Mouse (Mus musculus) brain, embryonic 18.5 days (tissue): Measurements from ENCODE around the gene Ccdc60.

Source experiments
- DNase-seq: peaks from one replicate; pipeline ENCODE4 v3.0.0-alpha.2; 2012; ENCODE audit warnings: low read depth, low spot score

Gene Ccdc60

DNA sequence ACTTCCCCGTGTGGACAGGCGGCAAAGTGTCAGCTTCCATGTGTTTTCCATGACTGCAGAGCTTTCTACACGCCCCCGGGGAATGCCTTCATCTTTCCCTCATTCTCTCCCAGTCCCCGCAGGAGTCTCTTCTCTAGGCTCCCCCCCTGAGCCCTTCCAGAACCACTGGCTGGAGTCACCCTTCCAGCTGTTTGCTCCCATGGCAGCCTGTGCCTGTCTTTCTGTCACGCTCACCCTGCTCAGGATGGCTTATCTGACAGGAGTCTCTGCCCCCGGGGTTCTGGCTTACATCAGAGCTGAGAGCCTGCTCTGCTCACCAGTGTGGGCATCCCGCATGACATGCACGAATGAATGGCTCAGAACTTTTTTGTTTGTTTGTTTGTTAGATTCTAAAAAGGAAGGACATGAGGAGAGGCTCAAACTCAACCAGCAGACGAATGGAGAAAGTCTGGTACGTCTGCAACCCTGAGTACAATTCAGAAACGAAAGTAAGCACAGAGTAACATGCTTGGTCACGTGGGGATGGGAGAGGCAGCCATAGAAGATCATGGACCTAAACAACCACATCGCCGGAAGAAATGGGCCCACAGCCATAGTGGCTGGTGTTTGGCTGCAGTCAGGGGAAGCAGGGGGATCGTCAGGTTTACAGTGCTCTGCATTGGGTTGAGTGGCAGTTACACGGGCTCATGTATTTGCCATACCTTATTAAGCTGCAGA lies 17.1 kb downstream of the Ccdc60 start:
- no peak for DNase-seq

DNA sequence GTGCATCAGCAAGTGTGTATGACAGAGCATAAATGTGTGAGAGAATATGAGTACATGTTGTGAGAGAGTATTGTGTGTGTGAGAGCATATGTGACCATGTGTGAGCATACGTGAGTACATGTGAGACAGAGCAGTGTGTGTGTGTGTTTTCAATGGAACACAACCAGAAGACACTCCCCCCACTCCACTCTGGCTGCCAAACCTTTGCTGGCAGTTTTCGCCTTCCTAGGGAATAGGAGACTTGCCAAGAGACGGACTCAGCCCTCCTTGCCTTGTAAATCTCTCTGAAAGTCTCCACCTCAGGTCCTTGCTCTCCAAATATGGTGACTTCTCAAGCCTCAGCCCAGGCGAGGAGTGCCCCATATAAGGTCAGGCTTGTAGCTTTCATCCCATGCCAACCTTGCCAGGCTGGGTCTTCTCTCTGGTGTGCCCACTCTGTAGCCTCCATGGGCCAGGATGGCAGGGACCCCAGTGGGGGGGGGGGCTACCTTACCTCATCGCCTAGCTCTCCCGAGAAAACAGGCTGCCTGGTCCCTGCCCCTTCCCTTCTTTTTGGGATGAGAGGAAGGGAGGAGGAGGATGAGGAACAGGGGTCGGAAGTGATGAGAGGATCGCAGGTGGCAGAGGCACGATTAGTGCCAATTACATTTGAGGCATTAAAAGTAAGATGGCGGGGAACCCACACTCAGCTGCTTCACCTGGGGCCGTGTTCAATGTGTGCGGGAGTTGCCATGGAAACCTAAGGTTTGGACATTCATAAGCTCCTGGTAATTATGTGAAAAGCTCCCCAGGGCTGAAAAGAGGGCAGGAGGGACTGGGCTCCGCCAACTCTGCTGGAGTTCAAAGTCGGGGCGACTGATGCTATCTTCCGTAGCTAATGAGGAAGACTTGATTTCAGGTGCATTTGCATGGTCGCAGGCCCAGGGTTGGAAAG lies 19.3 kb downstream of the Ccdc60 start:
- no peak for DNase-seq

DNA sequence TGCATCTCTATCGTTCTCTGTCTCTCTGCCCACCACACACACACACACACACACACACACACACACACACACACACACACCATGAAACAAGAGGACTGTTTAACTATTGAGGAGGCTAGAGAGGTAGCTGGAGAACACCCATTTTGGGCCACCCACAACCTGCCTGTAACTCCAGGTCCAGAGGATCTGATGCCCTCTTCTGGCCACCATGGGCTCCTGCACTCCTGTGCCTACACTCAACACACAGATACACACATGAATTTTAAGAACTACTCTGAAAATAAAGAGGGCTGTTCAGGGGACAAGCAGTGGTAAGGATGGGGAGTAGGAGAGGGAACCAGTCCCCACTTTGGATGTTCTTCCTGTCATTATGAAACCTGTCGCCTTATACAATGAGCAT lies 26.1 kb downstream of the Ccdc60 start:
- no peak for DNase-seq

DNA sequence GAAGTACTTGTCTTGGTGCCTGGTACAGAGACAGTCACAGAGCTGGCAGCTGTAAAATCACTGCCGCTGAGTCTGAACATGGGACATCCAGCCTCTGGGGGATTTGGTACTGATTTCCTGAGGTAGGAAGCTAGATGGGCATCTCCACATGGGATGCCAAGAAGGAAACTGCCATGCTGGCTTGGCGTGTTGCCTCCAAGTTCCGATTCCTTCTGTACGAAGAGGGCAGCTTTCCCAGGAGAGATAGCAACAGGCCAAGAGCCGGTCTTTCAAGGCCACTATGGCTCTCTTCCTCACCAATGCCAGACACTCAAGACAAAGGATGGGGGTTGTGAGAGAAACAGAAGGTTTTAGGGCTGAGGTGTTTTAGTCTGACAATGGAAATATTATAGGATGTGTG lies 26.8 kb downstream of the Ccdc60 start:
- DNase-seq: no peak

DNA sequence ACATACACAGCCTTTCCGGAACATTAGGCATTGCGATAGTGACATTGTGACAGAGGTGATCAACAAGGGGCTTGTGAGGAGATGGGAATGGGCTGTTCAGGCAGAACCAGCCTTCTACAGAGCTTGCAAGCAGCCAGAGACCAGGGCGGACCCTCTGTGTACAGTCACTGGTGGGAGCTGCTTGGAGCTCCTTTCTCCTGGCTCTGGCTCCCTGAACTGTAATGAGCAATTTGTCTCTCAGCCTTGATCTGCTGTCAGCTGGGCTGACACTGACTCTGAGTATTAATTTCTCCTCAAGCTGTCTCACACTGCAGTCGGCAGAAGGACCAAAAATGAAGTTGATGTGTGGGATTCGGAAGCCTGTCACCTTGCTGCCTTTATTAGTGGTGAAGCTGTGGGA lies 28.4 kb downstream of the Ccdc60 start:
- DNase-seq: no peak

DNA sequence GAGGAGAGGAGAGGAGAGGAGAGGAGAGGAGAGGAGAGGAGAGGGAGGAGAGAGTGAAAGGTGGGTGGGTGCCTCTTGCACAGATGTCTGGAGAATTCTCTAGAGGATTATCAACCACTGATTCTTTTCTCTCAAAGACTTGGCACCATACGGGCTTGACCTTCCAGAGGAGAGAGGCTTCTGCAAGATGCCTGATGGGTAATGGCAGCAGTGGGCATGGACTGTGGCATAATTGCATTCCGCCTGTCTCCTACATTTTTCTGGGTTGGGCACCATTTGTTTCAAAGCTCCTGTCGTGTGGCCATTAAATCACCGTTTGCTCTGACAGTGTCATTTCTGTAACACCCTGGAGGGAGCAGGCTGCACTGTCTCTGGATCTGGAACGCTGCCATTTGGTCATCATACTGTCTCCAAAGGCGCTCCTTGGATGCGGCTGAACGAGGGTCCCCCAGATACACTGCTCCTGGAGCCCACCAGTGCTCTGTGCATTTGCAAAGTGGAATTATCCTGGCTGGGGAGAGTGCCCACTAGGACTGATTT lies 30.4 kb downstream of the Ccdc60 start:
- DNase-seq: no peak

DNA sequence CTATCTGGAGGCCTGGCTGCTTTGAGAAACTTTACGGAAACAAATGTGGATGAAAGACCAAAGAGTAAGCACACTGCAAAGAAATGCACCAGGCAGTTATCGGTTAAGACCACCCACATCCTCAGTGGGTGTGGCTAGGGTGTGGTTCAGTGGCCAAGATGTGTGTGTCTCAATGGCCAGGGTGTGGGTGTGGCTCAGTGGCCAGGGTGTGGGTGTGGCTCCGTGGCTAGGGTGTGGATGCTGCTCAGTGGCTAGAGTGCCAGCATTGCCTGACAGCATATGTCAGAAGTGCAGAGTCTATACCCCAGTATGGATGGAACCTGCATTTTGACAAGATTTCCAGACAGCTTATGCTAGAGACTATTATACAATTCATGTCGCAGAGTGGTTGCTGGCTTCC lies 34.9 kb downstream of the Ccdc60 start:
- no peak for DNase-seq

DNA sequence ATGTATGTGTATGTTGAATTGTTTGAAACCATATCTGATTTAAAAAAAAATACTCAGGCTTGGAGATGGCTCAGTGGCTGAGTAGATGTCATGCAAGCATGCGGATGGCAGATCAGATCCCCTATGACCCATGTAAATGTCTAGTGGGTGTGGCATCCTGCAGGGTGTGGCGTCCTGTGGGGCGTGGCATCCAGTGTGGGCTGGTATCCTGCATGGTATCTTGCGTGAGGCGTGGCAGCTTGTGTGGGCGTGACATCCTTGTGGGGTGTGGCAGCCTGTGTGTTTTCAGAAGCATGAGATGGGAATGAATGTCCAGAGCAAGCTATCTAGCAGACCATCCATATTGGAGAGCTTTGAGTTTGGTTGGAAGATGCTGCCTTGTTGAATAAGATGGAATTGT lies 36.6 kb downstream of the Ccdc60 start:
- no peak for DNase-seq

DNA sequence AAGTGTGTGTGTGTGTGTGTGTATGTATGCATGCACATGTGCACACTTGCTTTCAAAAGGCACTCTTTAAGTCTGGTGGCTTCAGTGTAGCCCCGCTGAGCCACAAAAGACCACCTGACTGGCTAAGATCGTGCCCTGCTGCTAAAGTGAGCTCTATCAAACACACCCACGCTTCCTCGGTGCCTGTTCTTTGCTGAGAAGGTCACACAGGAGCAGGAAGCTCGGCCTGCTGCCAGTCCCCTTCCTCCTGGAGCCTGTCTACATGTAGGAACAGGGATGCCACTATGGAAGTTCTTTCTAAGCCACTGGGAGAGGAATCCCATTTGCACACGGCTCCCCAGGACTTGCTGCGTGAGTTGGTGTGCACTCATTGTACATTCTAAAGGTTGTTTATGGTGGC lies 42.1 kb downstream of the Ccdc60 start:
- DNase-seq: no peak

DNA sequence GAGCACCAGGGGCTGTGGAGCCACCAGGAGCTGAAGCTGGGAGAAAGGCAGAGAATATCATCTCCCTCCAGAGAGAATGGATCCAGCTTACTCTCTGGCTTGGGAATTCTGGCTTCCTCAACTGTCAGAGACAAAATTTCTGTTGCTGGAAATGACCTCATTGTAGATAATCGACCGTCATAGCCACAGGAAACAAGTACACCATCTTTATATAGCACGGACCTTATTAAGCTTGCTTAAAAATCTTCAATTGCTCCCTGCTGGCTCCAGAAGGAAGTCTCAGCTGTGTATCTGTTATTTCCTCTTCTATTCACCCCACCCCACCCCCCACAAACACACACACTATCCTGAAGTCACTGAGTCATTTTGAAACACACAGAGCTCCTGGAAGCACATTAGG lies 44.3 kb downstream of the Ccdc60 start:
- no peak for DNase-seq

DNA sequence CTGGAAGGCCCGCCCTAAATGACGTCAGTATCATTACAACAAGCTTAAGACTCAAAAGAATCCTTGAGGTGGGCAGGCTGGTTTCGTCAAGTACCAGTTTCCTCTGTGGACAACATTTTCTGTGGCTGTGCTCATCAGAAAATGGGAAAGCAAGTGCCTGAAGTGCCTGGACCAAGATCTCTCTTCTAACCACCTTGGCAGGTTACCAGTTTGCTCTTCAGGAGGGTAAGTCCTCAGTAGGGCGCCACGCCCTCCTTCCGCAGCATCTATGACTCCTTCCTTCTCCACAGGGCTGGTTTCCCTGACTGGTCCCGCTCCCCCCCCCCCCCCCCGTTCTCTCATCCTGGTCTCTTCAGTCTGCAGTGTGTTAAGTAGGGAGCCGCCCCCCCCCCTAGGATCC lies 45.2 kb downstream of the Ccdc60 start:
- DNase-seq: no peak

DNA sequence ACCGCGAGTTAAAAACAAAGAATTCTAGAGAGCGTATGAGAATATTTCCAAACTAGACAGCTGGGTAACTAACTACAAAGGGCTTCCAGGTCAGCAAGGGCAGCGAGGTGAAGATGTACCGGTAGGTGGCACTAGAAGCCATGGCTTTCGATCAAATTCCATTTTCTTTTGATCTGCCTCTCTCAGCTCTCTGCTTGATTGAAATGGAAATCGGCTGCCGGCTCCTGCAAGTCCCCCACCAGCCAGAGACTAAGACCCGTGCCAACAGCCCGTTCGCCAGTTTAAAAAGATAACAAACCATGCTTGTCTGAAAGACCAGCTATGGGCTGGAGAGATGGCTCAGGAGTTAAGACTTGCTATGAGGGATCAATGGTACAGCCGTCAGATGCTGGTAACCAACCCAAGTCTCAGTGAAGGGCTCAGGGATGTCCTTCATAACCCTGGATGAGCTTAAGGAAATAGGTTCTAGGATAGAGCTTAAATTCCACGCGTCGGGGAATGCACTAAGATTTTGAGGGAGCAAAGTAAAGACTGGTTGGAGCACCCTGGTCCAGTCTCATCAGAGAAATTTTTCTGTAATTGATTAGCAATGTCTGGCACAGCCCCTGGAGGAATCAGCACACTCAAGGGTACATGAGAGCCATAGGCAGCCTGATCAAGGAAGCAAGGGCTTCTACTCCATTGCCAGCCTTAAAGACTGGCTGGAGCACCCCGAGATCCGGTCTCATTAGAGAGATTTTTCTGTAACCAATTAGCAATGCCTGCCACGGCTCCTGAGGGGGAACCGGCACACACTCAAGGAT lies 56.7 kb downstream of the Ccdc60 start:
- peak; percentile 69 for DNase-seq

DNA sequence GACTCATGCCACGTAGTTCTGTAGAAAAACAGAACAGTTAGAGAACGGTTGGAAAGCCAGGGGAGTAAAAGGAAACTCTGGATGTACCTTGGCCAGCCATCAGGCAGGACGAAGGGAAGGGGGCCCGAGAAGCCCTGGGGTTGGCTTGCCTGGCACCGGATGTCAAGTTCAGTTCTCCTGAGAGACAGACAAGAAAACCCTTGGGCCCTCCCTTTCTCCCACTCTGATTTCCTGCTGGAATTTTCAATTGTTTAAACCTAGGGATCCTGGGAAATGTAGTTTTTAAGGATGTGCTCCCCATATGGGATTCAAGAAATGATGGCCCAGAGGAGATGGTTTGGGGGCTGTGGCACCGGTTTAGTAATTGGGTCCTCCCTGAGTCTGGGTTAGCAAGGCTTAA lies 60.4 kb downstream of the Ccdc60 start:
- no peak for DNase-seq

DNA sequence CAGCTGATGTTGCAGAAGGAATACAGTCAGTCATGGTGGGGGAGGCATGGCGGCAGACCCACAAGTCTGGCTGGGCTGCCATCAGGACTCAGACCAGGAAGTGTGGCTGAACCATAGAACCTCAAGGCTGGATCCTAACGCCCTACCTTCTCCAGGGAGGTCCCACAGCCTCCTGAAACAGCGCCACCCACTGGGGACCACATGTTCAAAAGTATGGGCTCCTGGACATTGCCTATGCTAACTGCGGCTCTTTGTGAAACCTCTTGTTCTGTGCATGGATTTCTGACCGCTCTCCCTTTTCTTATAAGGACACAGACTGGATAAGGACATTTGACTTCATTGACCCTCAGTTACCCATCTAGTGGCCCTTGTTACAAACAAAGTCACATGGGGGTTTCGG lies 64.8 kb downstream of the Ccdc60 start:
- DNase-seq: no peak

DNA sequence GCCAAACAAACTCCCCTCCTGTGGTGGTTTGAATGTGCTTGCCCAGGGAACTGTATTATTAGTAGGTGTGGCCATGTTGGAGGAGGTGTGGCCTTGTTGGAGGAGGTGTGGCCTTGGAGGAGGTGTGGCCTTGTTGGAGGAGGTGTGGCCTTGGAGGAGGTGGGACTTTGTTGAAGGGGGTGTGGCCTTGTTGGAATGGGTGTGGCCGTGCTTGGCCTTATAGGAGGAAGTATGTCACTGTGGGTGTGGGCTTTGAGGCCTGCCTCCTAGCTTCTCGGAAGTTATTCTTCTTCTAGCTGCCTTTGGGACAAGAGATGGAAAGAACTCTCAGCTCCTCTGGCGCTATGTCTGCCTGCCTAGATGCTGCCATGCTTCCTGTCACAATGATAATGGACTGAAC lies 66.9 kb downstream of the Ccdc60 start:
- no peak for DNase-seq

DNA sequence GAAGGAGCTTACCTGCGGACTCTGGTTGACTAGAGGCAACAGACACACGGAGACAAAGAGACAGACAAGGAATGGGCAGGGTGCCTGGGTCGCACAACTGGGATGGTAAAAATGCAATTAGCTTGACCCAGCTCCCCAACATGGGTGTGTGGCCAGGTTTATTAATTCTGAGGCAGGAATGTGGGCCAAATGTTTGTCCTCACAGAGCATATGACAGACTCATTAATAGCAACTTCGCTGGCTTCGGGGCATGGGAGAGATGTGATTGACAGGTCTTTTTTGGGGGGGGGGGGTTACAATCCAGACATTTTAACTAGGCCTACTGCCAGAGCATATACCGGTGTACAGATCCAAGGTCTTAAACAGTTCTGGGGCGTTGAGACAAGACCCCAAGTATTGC lies 69.5 kb downstream of the Ccdc60 start:
- DNase-seq: no peak

DNA sequence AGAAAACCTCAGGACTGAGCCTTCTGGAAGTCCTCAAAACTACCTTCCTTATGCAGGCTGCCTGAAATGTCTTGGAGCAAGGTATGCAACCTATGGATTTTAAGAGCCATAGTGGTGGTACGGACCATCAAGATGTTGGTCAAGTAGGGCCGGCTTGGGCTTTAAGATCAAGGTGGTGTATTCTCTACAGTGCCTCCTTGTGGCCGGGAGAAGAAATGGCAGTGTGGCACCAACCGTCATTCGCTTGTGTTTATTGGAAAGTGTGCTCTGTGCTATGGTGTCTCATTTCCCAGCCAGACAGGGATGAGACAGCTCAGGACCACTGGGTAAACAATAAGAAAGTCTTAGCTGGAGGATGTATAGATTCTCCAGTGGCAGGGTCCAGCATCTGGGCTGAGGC lies 76.1 kb downstream of the Ccdc60 start:
- no peak for DNase-seq

DNA sequence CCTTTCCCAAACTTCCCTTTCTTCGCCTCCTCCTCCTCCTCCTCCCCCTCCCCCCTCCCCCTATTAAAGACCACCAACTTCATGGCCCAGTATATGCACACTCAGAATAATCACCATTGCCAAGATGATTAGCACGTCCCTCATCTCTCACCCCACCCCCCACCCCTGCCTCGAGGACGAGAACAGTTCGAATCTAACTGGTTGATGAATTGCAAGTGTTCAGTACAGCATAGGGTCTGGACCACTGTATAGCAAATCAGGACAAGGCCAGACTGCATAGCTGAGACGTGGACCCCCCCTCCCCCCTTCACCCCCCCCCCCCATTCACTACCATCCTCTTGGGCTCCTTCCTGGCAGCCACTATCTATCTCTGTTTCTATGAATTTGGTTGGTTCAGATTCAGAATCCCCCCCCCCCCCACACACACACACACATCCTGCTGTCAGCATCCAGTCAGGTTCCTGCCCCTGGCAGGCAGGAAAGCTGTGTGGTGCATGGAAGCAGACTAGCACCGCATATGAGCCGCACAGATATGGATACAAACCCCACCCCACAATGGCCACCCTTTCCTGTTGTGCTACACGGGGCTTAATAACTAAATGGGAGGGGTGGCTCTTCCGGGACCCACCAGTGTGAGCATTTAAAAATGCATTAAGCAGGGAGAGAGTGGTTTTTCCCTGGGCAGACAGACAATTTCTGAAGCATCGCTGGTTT lies 79.2 kb downstream of the Ccdc60 start:
- no peak for DNase-seq

DNA sequence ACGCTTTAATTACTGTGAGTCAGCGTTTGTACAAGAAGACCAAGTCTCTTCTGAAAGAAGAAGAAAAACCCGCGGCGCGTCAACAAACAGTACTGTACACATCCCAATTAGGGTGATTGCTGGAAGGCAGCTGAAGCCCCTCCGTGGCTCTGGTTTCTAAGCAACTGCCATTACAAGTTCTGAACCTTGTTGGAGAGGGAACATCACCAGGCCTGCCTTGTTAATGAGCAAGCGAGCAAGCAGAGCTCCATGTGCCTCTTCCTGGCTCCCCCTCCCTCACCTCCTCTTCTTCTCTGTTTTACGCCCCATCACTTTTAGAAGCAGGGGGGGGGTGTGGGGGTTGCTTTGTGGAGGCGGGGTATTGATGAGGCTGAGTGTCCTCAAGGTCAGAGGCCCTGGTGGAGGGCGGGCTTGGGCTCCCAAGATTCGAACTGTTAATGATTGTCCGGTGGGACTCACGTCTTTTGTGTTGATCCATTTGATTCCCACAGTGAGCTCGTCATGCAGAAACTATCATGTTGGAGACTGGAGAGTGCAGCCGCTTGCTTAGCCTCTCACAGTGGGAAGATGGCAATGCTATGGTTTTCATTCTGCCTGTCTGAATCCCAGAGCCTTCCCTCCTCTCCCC lies 79.9 kb downstream of the Ccdc60 start:
- peak; percentile 69 for DNase-seq

DNA sequence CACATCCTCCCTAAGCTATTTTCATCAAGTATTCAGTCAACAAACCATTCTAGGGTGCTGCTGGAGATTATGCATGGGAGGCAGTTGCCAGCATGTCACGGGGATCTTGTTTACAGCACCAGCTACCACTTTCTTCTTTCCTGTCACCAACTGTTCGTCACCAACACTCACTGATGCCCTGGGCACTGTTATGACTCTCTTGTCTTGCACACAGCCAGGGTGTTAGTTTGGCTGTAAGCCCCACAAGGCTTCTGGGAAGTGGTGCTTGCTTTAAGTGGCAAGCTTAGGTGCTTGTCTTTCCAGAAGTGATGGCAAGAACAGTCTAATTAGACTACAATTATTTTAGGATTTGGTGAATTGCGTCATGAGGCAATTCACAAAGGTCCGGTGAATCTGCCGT lies 86.1 kb downstream of the Ccdc60 start:
- no peak for DNase-seq

DNA sequence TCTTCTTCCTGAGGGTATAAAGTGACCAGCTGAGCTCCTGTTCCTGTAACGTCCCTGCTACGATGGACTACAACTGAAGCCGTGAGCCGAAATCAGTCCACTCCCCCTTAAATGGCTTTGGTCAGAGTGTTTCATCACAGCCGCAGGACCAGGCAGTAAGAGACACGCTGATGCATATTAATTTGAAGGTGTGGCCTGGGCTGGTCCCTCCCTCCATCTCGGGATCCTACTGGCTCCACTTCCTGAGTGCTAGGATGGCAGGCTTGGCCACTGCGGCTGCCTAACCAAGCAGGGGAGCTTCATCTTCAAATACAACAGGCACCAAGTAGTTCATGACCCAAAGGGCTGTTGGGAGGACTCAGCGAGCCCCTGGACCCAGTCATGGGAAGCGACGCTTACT lies 94.3 kb downstream of the Ccdc60 start:
- DNase-seq: no peak
